Comparison of ENCODE assay signal across 8 mouse cellular contexts in genomic region chr3:97227259-97228005, GRCm38 (mm10).
DNase-seq lines count a peak whose midpoint lies in the region; ATAC-seq and TF ChIP-seq lines count a peak whose summit lies in the region.

No protein-coding gene starts in this region.

- no peak for TF ChIP-seq RAD21 in CH12.LX (IDR thresholded peaks at IDR 0.05; ENCODE audit: low read depth, low read length)

- peak; percentile 86 for DNase-seq in CH12.LX (ENCODE audit: extremely low read depth)
- DNase-seq in c-Kit-positive CD71-positive TER-119-negative erythroid progenitor cells, embryonic 14.5 days (ENCODE audit: low read depth) = peak; percentile 73
- peak; percentile 95 for DNase-seq in heart, postnatal 10 days
- peak; percentile 39 for DNase-seq in large intestine, adult 2 months (ENCODE audit: low read depth, low spot score)
- peak; percentile 97 for DNase-seq in liver, postnatal 0 days
- peak; percentile 97 for DNase-seq in testis, postnatal 10 days (ENCODE audit: low spot score)

- 1% methylated on average over 37 of the region's 79 CpGs for WGBS in forebrain, embryonic 12.5 days
- WGBS in large intestine, adult 2 months = 2% methylated on average over 45 of the region's 79 CpGs
- under 1% methylated on average over 28 of the region's 79 CpGs for WGBS in liver, postnatal 0 days (ENCODE audit: insufficient replicate concordance)
- under 1% methylated on average over 39 of the region's 79 CpGs for WGBS in neural tube, embryonic 14.5 days

- ATAC-seq in forebrain, embryonic 12.5 days (ENCODE audit: low FRiP score) = peak; percentile 94
- ATAC-seq in liver, postnatal 0 days = peak; percentile 90
- peak; percentile 91 for ATAC-seq in neural tube, embryonic 14.5 days (ENCODE audit: low read depth)

- H3K36me3 ChIP-seq in CH12.LX (replicated peaks in 1 of 2; ENCODE audit: control insufficient read depth in 1 of 2, insufficient read depth in 1 of 2, low read length in 1 of 2) = peaks cover 0 to 4% of the 10 kb centered on the region in 2 experiments
- peaks cover 8% of the 10 kb centered on the region for H3K36me3 ChIP-seq in forebrain, embryonic 12.5 days (replicated peaks)
- peaks cover 3% of the 10 kb centered on the region; the same call in 1 of the 2 replicates for H3K36me3 ChIP-seq in liver, postnatal 0 days (replicated peaks; ENCODE audit: insufficient read depth, low read length)
- H3K36me3 ChIP-seq in neural tube, embryonic 14.5 days (ENCODE audit: control insufficient read depth, insufficient read depth, low read length) = no peaks in the 10 kb centered on the region

- H3K4me2 ChIP-seq in CH12.LX (ENCODE audit: insufficient read depth, low read depth, poor library complexity, severe bottlenecking) = peak overlapping the region; percentile 58; the same call in 1 of the 2 replicates
- H3K4me2 ChIP-seq in forebrain, embryonic 12.5 days = peak overlapping the region; percentile 82
- H3K4me2 ChIP-seq in liver, postnatal 0 days (ENCODE audit: low read depth, low read length) = peak overlapping the region; percentile 89
- peak overlapping the region; percentile 81 for H3K4me2 ChIP-seq in neural tube, embryonic 14.5 days (ENCODE audit: low read depth, low read length)

- dilution Hi-C loops in CH12.LX (cut with MboI; ENCODE audit: extremely low pct_ligation_motif_present, extremely low pct_unique_long_range_greater_than_20kb, low sequenced_read_pairs) = no loop called here

- H3K9me3 ChIP-seq in CH12.LX (replicated peaks; ENCODE audit: low read length) = no peaks in the 10 kb centered on the region
- no peaks in the 10 kb centered on the region for H3K9me3 ChIP-seq in forebrain, embryonic 12.5 days
- H3K9me3 ChIP-seq in liver, postnatal 0 days (ENCODE audit: low read length) = no peaks in the 10 kb centered on the region
- no peaks in the 10 kb centered on the region for H3K9me3 ChIP-seq in neural tube, embryonic 14.5 days (ENCODE audit: control insufficient read depth, low read length)

- TF ChIP-seq CTCF in CH12.LX (conservative IDR thresholded peaks at IDR 0.05 in 1 of 2, IDR thresholded peaks at IDR 0.05 in 1 of 2; ENCODE audit: low read depth in 2 of 2, low read length in 2 of 2) = no peak
- 0 out of 2 replicates have a peak, but pooled peaks have one; percentile 2 for TF ChIP-seq CTCF in liver, postnatal 0 days (IDR thresholded peaks at IDR 0.05; ENCODE audit: low read depth)

- TF ChIP-seq EP300 in CH12.LX (IDR thresholded peaks at IDR 0.05; ENCODE audit: low read length) = no peak
- no peak for TF ChIP-seq EP300 in liver, postnatal 0 days (IDR thresholded peaks at IDR 0.05; ENCODE audit: low read depth)

- no peak overlapping the region for H3K27ac ChIP-seq in CH12.LX (ENCODE audit: insufficient read depth, low read depth)
- peak overlapping the region; percentile 98 for H3K27ac ChIP-seq in forebrain, embryonic 12.5 days
- H3K27ac ChIP-seq in liver, postnatal 0 days (ENCODE audit: low read depth) = peak overlapping the region; percentile 76
- peak overlapping the region; percentile 87 for H3K27ac ChIP-seq in neural tube, embryonic 14.5 days (ENCODE audit: low read depth, low read length)

- H3K79me2 ChIP-seq in CH12.LX (replicated peaks; ENCODE audit: control insufficient read depth, extremely low read depth, insufficient read depth, poor library complexity, severe bottlenecking) = no peaks in the 10 kb centered on the region; the same call in 1 of the 2 replicates

- H3K9ac ChIP-seq in CH12.LX (ENCODE audit: insufficient read depth, low read depth) = peak overlapping the region; percentile 81
- peak overlapping the region; percentile 96 for H3K9ac ChIP-seq in forebrain, embryonic 12.5 days
- peak overlapping the region; percentile 74 for H3K9ac ChIP-seq in liver, postnatal 0 days (replicated peaks)
- H3K9ac ChIP-seq in neural tube, embryonic 14.5 days (replicated peaks; ENCODE audit: low read depth, low read length) = peak overlapping the region; percentile 91

- peaks cover 17 to 64% of the 10 kb centered on the region in 2 experiments for H3K4me1 ChIP-seq in CH12.LX (ENCODE audit: control insufficient read depth in 1 of 2, insufficient read depth in 2 of 2)
- H3K4me1 ChIP-seq in forebrain, embryonic 12.5 days = peaks cover 40% of the 10 kb centered on the region
- H3K4me1 ChIP-seq in liver, postnatal 0 days (ENCODE audit: insufficient read depth) = peaks cover 19% of the 10 kb centered on the region
- H3K4me1 ChIP-seq in neural tube, embryonic 14.5 days (ENCODE audit: control insufficient read depth, insufficient read depth, low read length) = peaks cover 18% of the 10 kb centered on the region

- H3K27me3 ChIP-seq in CH12.LX (replicated peaks) = no peaks in the 10 kb centered on the region
- H3K27me3 ChIP-seq in forebrain, embryonic 12.5 days = no peaks in the 10 kb centered on the region
- H3K27me3 ChIP-seq in liver, postnatal 0 days (ENCODE audit: insufficient read depth, low read length) = no peaks in the 10 kb centered on the region
- H3K27me3 ChIP-seq in neural tube, embryonic 14.5 days (ENCODE audit: control insufficient read depth, insufficient read depth, low read length) = no peaks in the 10 kb centered on the region

- intact Hi-C loops in heart, postnatal 10 days (cut with DNase I) = loop anchor here (1.0 to 2.0 kb wide), 2 partner anchors 25 to 70 kb away; partner anchors contain the start of gene Bcl9

- peak overlapping the region; percentile 49 to 72 (median 71) for H3K4me3 ChIP-seq in CH12.LX (replicated peaks in 1 of 3; ENCODE audit: low read depth in 2 of 3, low read length in 2 of 3, poor library complexity in 1 of 3)
- peak overlapping the region; percentile 91 for H3K4me3 ChIP-seq in forebrain, embryonic 12.5 days (replicated peaks)
- peak overlapping the region; percentile 75 for H3K4me3 ChIP-seq in liver, postnatal 0 days (ENCODE audit: low read depth, low read length)
- peak overlapping the region; percentile 74 for H3K4me3 ChIP-seq in neural tube, embryonic 14.5 days (ENCODE audit: low read depth, low read length)

- in situ Hi-C loops in CH12.LX (cut with MboI; ENCODE audit: low pct_ligation_motif_present, low pct_unique_long_range_greater_than_20kb, low sequenced_read_pairs) = no loop called here

- peak; percentile 60; the same call in 1 of the 2 replicates for TF ChIP-seq POLR2A in CH12.LX (IDR thresholded peaks at IDR 0.05; ENCODE audit: low read depth, low read length)

TF ChIP-seq in CH12.LX, 34 proteins besides CTCF, POLR2A, EP300 and RAD21:
- TF ChIP-seq MAFK (IDR thresholded peaks at IDR 0.05; ENCODE audit: insufficient replicate concordance, low read length) = no peak
- peak; percentile 45 for TF ChIP-seq HCFC1 (IDR thresholded peaks at IDR 0.05; ENCODE audit: low read depth, low read length)
- no peak for TF ChIP-seq MAZ (IDR thresholded peaks at IDR 0.05; ENCODE audit: low read depth, low read length)
- TF ChIP-seq MYC (IDR thresholded peaks at IDR 0.05; ENCODE audit: low read depth, low read length) = no peak
- TF ChIP-seq ZC3H11A (IDR thresholded peaks at IDR 0.05; ENCODE audit: low read depth, low read length) = no peak
- TF ChIP-seq SIN3A (IDR thresholded peaks at IDR 0.05; ENCODE audit: low read length) = peak; percentile 48; the same call in 1 of the 2 replicates
- peak; percentile 39; the same call in 1 of the 2 replicates for TF ChIP-seq CHD2 (IDR thresholded peaks at IDR 0.05; ENCODE audit: low read length)
- no peak for TF ChIP-seq SMC3 (IDR thresholded peaks at IDR 0.05; ENCODE audit: low read depth, low read length)
- TF ChIP-seq JUND (conservative IDR thresholded peaks at IDR 0.05; ENCODE audit: low read depth, low read length) = no peak
- TF ChIP-seq NELFE (IDR thresholded peaks at IDR 0.05; ENCODE audit: low read depth, low read length) = 0 out of 2 replicates have a peak, but pooled peaks have one; percentile 18
TF ChIP-seq in CH12.LX: peak in this region for 4.

Comparison
In these comparisons a context has a peak if more than half of its experiments do, and no peak if none do; other contexts are left out.
1. DNase-seq: peak in every context shown above with its lines; median percentile 97 in liver, postnatal 0 days; 97 in testis, postnatal 10 days; 95 in heart, postnatal 10 days; 86 in CH12.LX; 73 in c-Kit-positive CD71-positive TER-119-negative erythroid progenitor cells, embryonic 14.5 days; 39 in large intestine, adult 2 months.